Mouse (Mus musculus): ENCODE measurements around the gene Ntng1. TPM values are rescaled to one million over a fixed set of nuclear protein-coding genes. Genes with fewer than 3 reads are reported as not detected.

The Ntng1 gene
- polyA plus RNA-seq, 1 experiment = 31.1 TPM

DNA sequence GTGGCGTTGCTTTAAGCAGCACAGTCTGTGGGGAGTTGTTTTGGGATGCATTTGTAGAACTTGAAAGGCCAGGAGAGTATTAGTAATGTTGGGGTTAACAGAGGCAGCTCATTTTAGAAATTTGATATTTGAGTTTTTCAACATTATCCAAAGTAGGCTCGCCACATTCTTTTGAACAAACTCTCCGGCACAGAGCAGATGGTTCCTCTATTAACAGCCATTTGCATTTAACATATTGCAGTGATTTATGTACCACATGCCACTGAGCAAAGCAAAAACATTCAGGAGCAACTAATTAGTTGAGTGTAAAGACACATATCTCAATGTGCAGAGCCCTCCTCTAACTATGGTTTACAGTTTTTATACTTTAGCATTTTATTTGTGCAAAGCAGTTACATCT lies 224.8 kb downstream of the Ntng1 start:
- no peak for TF ChIP-seq CTCF (IDR thresholded peaks at IDR 0.05; ENCODE audit: borderline replicate concordance, extremely low read depth, insufficient read depth, insufficient read length)
- TF ChIP-seq POLR2A (IDR thresholded peaks at IDR 0.05; ENCODE audit: borderline replicate concordance, extremely low read depth, insufficient read depth, insufficient read length, poor library complexity, severe bottlenecking) = no peak

DNA sequence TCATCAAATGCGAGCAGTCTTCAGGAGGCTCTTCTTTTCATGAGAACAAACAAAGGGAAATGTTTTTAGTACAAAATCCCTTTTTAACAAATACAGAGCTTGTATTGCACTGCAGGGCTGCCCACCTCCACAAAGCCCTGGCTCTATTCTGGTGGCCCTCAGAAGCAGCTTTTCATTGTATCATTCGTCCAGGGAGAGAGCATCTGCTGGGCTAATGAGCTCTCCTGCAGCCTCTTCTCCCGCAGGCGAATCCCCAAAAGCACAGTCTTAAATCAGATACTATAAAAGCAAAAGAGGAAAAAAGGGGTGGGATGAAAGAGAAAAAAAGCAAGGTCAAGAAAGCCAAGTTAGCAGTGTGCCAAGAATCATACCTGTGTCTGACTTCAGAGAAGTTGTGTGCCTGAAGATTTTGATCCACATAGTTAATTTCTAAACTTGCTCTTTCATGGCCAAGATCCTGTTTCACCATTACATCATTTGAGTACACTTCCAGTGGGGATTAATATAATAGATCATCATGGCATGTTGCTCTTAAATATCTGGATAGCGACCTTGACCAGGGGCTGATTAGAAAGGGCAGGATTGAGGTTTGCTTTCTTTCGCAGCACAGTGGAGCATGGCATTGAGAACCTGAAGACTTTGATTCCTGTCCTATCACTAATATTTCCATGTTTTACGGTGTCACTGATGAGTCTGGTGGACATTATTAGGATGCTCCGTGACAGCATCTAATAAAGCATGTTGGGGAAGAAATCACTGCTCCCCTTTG lies 225.7 kb downstream of the Ntng1 start:
- DNase-seq (ENCODE audit: low read depth) = peak; percentile 83
- no peak for TF ChIP-seq POLR2A (IDR thresholded peaks at IDR 0.05; ENCODE audit: borderline replicate concordance, extremely low read depth, insufficient read depth, insufficient read length, poor library complexity, severe bottlenecking)

More for the DNA sequence above, 224.8 kb downstream of the Ntng1 start:
- peak; percentile 73 for DNase-seq (ENCODE audit: low read depth)

DNA sequence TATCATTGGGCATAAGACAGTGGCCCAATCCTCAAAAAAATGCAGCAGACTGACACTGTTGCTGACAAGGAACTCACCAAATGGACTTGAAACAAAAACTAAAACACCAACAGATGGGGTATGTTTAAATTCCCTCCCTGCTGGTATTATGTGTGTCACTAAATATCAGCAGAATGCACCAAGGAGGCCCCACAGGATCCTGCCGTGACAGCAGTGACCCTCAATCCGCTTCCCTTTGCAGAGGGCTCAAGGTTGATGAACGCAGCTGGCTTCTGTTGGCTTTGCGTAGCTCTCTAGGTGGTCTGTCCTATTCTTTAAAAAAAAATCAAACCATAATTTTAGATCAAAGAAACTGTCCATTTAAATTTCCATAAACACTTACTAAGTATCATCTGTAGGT lies 226.7 kb downstream of the Ntng1 start:
- DNase-seq (ENCODE audit: low read depth) = peak; percentile 50
- TF ChIP-seq POLR2A (IDR thresholded peaks at IDR 0.05; ENCODE audit: borderline replicate concordance, extremely low read depth, insufficient read depth, insufficient read length, poor library complexity, severe bottlenecking) (no peak), CTCF (IDR thresholded peaks at IDR 0.05; ENCODE audit: borderline replicate concordance, extremely low read depth, insufficient read depth, insufficient read length) (no peak)

- no peak for TF ChIP-seq CTCF (IDR thresholded peaks at IDR 0.05; ENCODE audit: borderline replicate concordance, extremely low read depth, insufficient read depth, insufficient read length)
- TF ChIP-seq POLR2A (IDR thresholded peaks at IDR 0.05; ENCODE audit: borderline replicate concordance, extremely low read depth, insufficient read depth, insufficient read length, poor library complexity, severe bottlenecking) = no peak
- DNase-seq (ENCODE audit: low read depth) = no peak
These were observed 229.6 kb downstream of the Ntng1 start for GRCm38 (mm10) chr3:109914226-109914625.

DNA sequence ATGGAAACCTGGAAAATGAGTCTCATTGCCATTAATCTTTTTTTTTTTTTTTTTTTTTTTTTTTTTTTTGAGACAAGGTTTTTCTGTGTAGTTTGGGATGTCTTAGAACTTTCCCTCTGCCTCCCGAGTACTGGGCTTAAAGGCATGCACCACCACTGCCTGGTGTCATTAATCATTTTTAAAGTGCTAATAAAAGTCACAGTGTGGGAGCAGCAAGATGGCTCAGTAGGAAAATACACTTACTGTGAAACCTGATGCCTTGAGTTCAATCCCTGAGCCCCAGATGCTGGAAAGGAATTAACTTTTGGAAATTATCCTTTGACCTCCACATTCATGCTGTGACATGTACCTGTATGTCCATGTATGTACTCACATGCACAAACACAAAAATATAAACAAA lies 253.2 kb downstream of the Ntng1 start:
- TF ChIP-seq CTCF (IDR thresholded peaks at IDR 0.05; ENCODE audit: borderline replicate concordance, extremely low read depth, insufficient read depth, insufficient read length) = no peak
- TF ChIP-seq POLR2A (IDR thresholded peaks at IDR 0.05; ENCODE audit: borderline replicate concordance, extremely low read depth, insufficient read depth, insufficient read length, poor library complexity, severe bottlenecking) = no peak
- no peak for DNase-seq (ENCODE audit: low read depth)

GRCm38 (mm10) chr3:109885672-109886071 lies 258.1 kb downstream of the Ntng1 start:
- TF ChIP-seq CTCF (IDR thresholded peaks at IDR 0.05; ENCODE audit: borderline replicate concordance, extremely low read depth, insufficient read depth, insufficient read length) (no peak), POLR2A (IDR thresholded peaks at IDR 0.05; ENCODE audit: borderline replicate concordance, extremely low read depth, insufficient read depth, insufficient read length, poor library complexity, severe bottlenecking) (no peak)
- no peak for DNase-seq (ENCODE audit: low read depth)

- DNase-seq (ENCODE audit: low read depth) = no peak
- no peak for TF ChIP-seq CTCF (IDR thresholded peaks at IDR 0.05; ENCODE audit: borderline replicate concordance, extremely low read depth, insufficient read depth, insufficient read length)
- no peak for TF ChIP-seq POLR2A (IDR thresholded peaks at IDR 0.05; ENCODE audit: borderline replicate concordance, extremely low read depth, insufficient read depth, insufficient read length, poor library complexity, severe bottlenecking)
These were observed 264.8 kb downstream of the Ntng1 start for GRCm38 (mm10) chr3:109879061-109879460.

- no peak for DNase-seq (ENCODE audit: low read depth)
- no peak for TF ChIP-seq CTCF (IDR thresholded peaks at IDR 0.05; ENCODE audit: borderline replicate concordance, extremely low read depth, insufficient read depth, insufficient read length)
- no peak for TF ChIP-seq POLR2A (IDR thresholded peaks at IDR 0.05; ENCODE audit: borderline replicate concordance, extremely low read depth, insufficient read depth, insufficient read length, poor library complexity, severe bottlenecking)
These were observed 271.8 kb downstream of the Ntng1 start for GRCm38 (mm10) chr3:109871986-109872385.

- TF ChIP-seq POLR2A (IDR thresholded peaks at IDR 0.05; ENCODE audit: borderline replicate concordance, extremely low read depth, insufficient read depth, insufficient read length, poor library complexity, severe bottlenecking) (no peak), CTCF (IDR thresholded peaks at IDR 0.05; ENCODE audit: borderline replicate concordance, extremely low read depth, insufficient read depth, insufficient read length) (no peak)
- no peak for DNase-seq (ENCODE audit: low read depth)
These were observed 285.5 kb downstream of the Ntng1 start for GRCm38 (mm10) chr3:109858276-109858675.

DNA sequence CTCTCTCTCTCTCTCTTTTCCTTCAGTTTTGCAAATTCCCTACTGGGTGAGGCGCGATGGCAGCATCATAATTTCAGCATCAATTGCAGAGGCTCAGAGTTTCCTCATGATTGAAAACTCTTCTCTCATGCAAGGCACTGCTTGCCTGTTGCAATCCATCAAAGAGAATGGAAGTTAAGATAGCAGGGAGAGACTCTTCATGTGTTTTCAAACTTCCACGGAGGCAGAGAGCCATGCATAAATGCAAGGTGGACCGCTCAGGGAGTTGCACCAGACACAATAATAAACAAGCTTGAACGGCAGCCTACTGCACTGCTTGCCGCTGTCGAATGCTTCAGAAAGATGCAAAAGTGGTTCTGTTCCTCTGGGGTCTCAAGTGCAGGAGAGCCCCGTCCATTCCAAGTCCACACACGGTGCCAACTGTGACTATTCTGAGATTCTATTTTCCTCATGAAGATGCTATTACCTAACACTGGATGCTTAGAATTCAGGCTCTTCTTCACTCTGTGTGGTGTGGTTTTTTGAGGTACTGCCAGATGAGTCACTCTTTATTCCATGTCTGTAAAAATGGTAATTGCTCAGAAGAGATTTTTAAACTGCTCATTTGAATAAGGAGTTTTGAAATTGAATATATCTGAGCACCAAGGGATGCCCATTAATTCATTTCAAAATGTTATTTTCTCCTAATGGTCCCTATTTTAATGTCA lies 289.2 kb downstream of the Ntng1 start:
- no peak for DNase-seq (ENCODE audit: low read depth)
- TF ChIP-seq POLR2A (IDR thresholded peaks at IDR 0.05; ENCODE audit: borderline replicate concordance, extremely low read depth, insufficient read depth, insufficient read length, poor library complexity, severe bottlenecking) (no peak), CTCF (IDR thresholded peaks at IDR 0.05; ENCODE audit: borderline replicate concordance, extremely low read depth, insufficient read depth, insufficient read length) (no peak)

DNA sequence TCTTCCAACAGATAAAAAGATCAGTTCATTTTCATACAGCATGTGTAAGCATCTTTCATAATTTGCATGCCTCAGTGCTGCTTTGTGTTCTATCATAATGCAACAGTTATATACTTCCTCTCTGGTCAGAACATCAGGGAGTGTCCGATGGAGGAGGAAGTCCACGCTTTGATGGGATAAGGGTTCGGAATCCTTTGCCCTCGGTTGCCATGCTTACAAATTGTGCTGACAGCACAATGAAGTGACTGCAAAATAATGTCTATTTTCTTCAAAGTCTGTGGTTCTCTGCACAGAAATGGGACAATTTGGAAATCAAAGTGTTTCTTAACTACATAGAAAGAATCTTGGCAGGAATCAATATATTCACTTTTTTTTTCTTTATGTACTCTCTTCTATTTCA lies 297.2 kb downstream of the Ntng1 start:
- no peak for DNase-seq (ENCODE audit: low read depth)
- TF ChIP-seq CTCF (IDR thresholded peaks at IDR 0.05; ENCODE audit: borderline replicate concordance, extremely low read depth, insufficient read depth, insufficient read length) (no peak), POLR2A (IDR thresholded peaks at IDR 0.05; ENCODE audit: borderline replicate concordance, extremely low read depth, insufficient read depth, insufficient read length, poor library complexity, severe bottlenecking) (no peak)

- no peak for TF ChIP-seq POLR2A (IDR thresholded peaks at IDR 0.05; ENCODE audit: borderline replicate concordance, extremely low read depth, insufficient read depth, insufficient read length, poor library complexity, severe bottlenecking)
- no peak for TF ChIP-seq CTCF (IDR thresholded peaks at IDR 0.05; ENCODE audit: borderline replicate concordance, extremely low read depth, insufficient read depth, insufficient read length)
These were observed 318.0 kb downstream of the Ntng1 start for GRCm38 (mm10) chr3:109825806-109826205.

More at GRCm38 (mm10) chr3:109825806-109826205, 318.0 kb downstream of the Ntng1 start:
- DNase-seq (ENCODE audit: low read depth) = no peak
